Mouse (Mus musculus) spleen, adult 2 months (tissue): Measurements from ENCODE around the gene Ctss. TPM values are rescaled to one million over a fixed set of nuclear protein-coding genes. Genes with fewer than 3 reads are reported as not detected.

Experiments used
- DNase-seq, 2 experiments: peaks; one replicate each; pipeline versions ENCODE4 v3.0.0 to v3.0.0-alpha.2; 2012 to 2021; ENCODE audit warnings: low spot score in 2 of 2, low read depth in 1 of 2
- H3K27ac ChIP-seq: fragments of 200-500 bp; 2 replicates; pipeline ENCODE4 v1.5.1; 2012; ENCODE audit warnings: low read length, inconsistent platforms; ENCODE audit not compliant: insufficient read depth
- H3K27me3 ChIP-seq: fragments of 200-500 bp; 2 replicates; pipeline ENCODE4 v1.6.1; 2012; ENCODE audit warnings: mild to moderate bottlenecking, moderate library complexity, low read length, inconsistent platforms; ENCODE audit not compliant: control insufficient read depth, insufficient read depth
- H3K36me3 ChIP-seq: fragments of 200-500 bp; 2 replicates; pipeline ENCODE4 v1.6.1; 2012; ENCODE audit warnings: mild to moderate bottlenecking, low read length, inconsistent platforms; ENCODE audit not compliant: control insufficient read depth, insufficient read depth
- H3K4me1 ChIP-seq: fragments of 200-500 bp; 2 replicates; pipeline ENCODE4 v1.6.1; 2011; ENCODE audit warnings: inconsistent platforms; ENCODE audit not compliant: control insufficient read depth, insufficient read depth, insufficient read length
- H3K4me3 ChIP-seq: fragments of 200-500 bp; 2 replicates; pipeline ENCODE4 v1.5.1; 2011; ENCODE audit warnings: mild to moderate bottlenecking, inconsistent platforms; ENCODE audit not compliant: insufficient read depth, insufficient read length; ENCODE audit errors: extremely low read depth
- CTCF ChIP-seq: fragments of 200-500 bp; IDR thresholded peaks from 2 replicates; pipeline ENCODE4 v1.5.1; 2011; ENCODE audit warnings: mild to moderate bottlenecking, inconsistent platforms; ENCODE audit not compliant: insufficient read depth, insufficient read length, insufficient replicate concordance; ENCODE audit errors: extremely low read depth
- POLR2A ChIP-seq: fragments of 200-500 bp; IDR thresholded peaks from 2 replicates; pipeline ENCODE4 v1.6.1; 2011; ENCODE audit warnings: low read depth, low read length, inconsistent platforms
- WGBS: fragments of 180-500 bp; shearing (Covaris S2); methylation state at CpG from one replicate; pipeline ENCODE4 v1.1.7; 2018; 5-methylcytosine and 5-hydroxymethylcytosine counted together
- polyA plus RNA-seq: library from polyadenylated mRNA; depleted of rRNA; stranded (reverse); fragments of >200 nt; gene quantifications from 2 replicates; pipeline ENCODE4 v1.2.3, GENCODE M21; 2012

Ctss gene
- polyA plus RNA-seq, 1 experiment = 84.6 TPM

GRCm38 (mm10) chr3:95542981-95543380 lies 16.4 kb downstream of the Ctss start:
- TF ChIP-seq CTCF (no peak), POLR2A (no peak)
- WGBS = 86% methylated on average over 7 of the region's 7 CpGs
- Histone ChIP-seq H3K27ac (no peak overlapping the region; the same call in 1 of the 2 replicates), H3K4me1 (peaks cover 11% of the 10 kb centered on the region), H3K27me3 (no peaks in the 10 kb centered on the region), H3K4me3 (no peak overlapping the region), H3K36me3 (peaks cover 52% of the 10 kb centered on the region)
- DNase-seq = no peak

- WGBS = 90% methylated on average over 1 of the region's 1 CpGs
These were observed 23.6 kb downstream of the Ctss start for GRCm38 (mm10) chr3:95550176-95550575.

GRCm38 (mm10) chr3:95553986-95554385 lies 27.4 kb downstream of the Ctss start:
- TF ChIP-seq CTCF (no peak), POLR2A (no peak)
- peaks cover 21% of the 10 kb centered on the region for H3K36me3 ChIP-seq
- 66% methylated on average over 3 of the region's 3 CpGs for WGBS
- H3K27ac ChIP-seq = no peak overlapping the region
- no peaks in the 10 kb centered on the region for H3K4me1 ChIP-seq
- no peak overlapping the region for H3K4me3 ChIP-seq
- DNase-seq = no peak
- no peaks in the 10 kb centered on the region for H3K27me3 ChIP-seq

More at GRCm38 (mm10) chr3:95550176-95550575, 23.6 kb downstream of the Ctss start:
- no peak overlapping the region for H3K4me3 ChIP-seq
- H3K4me1 ChIP-seq = no peaks in the 10 kb centered on the region
- no peak for TF ChIP-seq POLR2A
- TF ChIP-seq CTCF = no peak
- peaks cover 39% of the 10 kb centered on the region for H3K36me3 ChIP-seq
- no peak for DNase-seq
- no peak overlapping the region for H3K27ac ChIP-seq
- no peaks in the 10 kb centered on the region for H3K27me3 ChIP-seq

GRCm38 (mm10) chr3:95559437-95559836 lies 32.9 kb downstream of the Ctss start, which contains the start of gene Hormad1:
Hormad1 (plus strand) TSS chr3:95559677.
- WGBS = 95% methylated on average over 27 of the region's 27 CpGs
- no peak for DNase-seq
- TF ChIP-seq CTCF (no peak), POLR2A (no peak)
- Histone ChIP-seq H3K27me3 (no peaks in the 10 kb centered on the region), H3K4me1 (no peaks in the 10 kb centered on the region), H3K4me3 (no peak within 1 kb of the TSS), H3K36me3 (peaks cover 1% of the 10 kb centered on the region; the same call in 1 of the 2 replicates), H3K27ac (no peak within 1 kb of the TSS)

- WGBS = 96% methylated on average over 3 of the region's 3 CpGs
- Histone ChIP-seq H3K27ac (no peak overlapping the region), H3K4me1 (no peaks in the 10 kb centered on the region), H3K4me3 (no peak overlapping the region), H3K27me3 (no peaks in the 10 kb centered on the region), H3K36me3 (peaks cover 1% of the 10 kb centered on the region; the same call in 1 of the 2 replicates)
- no peak for DNase-seq
- TF ChIP-seq CTCF = no peak
- no peak for TF ChIP-seq POLR2A
These were observed 34.2 kb downstream of the Ctss start for GRCm38 (mm10) chr3:95560738-95561137.

GRCm38 (mm10) chr3:95561826-95562225 lies 35.2 kb downstream of the Ctss start:
- H3K4me3 ChIP-seq = no peak overlapping the region
- no peaks in the 10 kb centered on the region for H3K27me3 ChIP-seq
- no peaks in the 10 kb centered on the region; the same call in 1 of the 2 replicates for H3K36me3 ChIP-seq
- H3K27ac ChIP-seq = no peak overlapping the region
- DNase-seq = no peak
- no peak for TF ChIP-seq CTCF
- 89% methylated on average over 2 of the region's 2 CpGs for WGBS
- no peaks in the 10 kb centered on the region for H3K4me1 ChIP-seq

- no peak for TF ChIP-seq POLR2A
- Histone ChIP-seq H3K4me3 (no peak overlapping the region), H3K27me3 (no peaks in the 10 kb centered on the region), H3K36me3 (no peaks in the 10 kb centered on the region), H3K27ac (no peak overlapping the region), H3K4me1 (no peaks in the 10 kb centered on the region)
- no peak for DNase-seq
- 98% methylated on average over 3 of the region's 3 CpGs for WGBS
These were observed 43.0 kb downstream of the Ctss start for GRCm38 (mm10) chr3:95569585-95569984.
